Mouse (Mus musculus) gastrocnemius, adult 8-10 months (tissue): ENCODE results near the gene Tnfsf13b. TPM values are rescaled to one million over a fixed set of nuclear protein-coding genes. Genes with fewer than 3 reads are reported as not detected.

Experiments
- DNase-seq, 2 experiments: peaks; one replicate each; pipeline ENCODE4 v3.0.0; 2022; ENCODE audit warnings: low spot score in 2 of 2
- total RNA-seq, 4 experiments: library from RNA; stranded (reverse); gene quantifications; 2 replicates each; pipeline ENCODE4 v1.2.4; 2022

Tnfsf13b gene
- total RNA-seq, 4 experiments from 2014 or later, result 0.47 to 1.0 (median 0.83) TPM

DNA sequence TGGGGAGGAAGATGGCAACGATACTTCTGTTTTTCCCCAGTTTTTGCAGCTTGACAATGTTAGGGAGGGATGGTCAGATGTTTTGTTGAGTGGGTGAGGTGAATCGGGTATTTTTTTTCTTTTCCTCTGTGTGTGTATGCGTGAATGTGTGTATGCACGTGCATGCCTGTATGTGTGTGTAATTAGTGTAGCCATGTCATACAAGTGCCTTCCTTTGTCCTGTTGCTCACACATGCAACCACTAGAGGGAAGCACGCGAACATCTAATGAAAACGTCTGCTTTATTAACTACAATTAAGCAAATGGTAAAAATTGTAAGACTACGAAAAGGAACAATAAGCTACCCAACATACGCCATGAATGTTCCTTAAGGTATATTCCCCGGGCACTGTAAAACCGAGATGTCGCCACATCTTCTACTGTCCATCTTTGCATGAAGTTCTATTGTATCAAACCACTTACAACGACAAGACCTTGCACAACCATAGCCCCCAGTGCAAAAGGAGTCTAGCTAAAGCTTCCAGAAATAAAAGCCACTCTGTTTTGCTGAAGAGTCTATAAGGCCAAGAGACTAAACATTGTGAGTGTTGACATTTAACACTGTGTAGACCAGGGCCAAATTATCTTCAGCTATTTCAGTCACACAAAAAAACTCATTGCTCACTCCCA lies 37.7 kb downstream of the Tnfsf13b start:
- DNase-seq, result no peak

DNA sequence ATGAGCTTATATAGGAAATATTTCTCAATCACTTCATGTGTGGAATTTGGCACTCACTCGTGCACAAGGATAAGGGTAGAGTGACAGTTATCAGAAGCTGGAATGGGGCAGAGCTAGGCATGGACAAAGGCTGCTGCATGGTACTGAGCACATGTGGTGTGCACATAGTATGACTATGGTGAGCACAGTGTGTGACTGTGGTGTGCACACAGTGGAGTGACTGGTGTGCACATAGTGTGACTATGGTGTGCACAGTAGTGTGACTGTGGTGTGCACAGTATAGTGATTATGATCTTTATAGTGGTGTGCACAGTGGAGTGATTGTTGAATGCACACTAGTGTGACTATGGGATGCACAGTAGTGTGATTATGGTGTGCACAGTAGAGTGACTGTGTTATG lies 39.5 kb downstream of the Tnfsf13b start:
- no peak for DNase-seq

- DNase-seq, result no peak
Observed at GRCm38 (mm10) chr8:10049162-10049561, 42.9 kb downstream of the Tnfsf13b start.

DNA sequence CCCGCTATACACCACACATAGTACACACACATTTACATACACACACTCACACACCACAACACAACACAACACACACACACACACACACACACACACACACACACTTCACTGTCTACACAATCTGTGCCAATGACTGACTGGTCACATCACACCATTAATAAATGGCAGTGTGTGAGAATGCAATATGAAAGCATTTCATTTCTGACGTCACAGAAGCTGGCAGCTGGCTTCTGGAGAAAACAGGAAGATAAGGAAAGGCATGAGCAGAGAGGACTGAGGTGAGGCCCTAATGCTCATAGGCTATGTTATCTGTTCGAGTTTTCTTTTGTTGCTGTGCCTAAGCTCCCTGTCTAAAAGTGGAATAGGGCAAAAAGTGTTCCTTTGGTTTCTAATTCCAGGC lies 45.3 kb downstream of the Tnfsf13b start:
- no peak for DNase-seq

- no peak for DNase-seq
Observed at GRCm38 (mm10) chr8:10053571-10053990, 47.3 kb downstream of the Tnfsf13b start.

DNA sequence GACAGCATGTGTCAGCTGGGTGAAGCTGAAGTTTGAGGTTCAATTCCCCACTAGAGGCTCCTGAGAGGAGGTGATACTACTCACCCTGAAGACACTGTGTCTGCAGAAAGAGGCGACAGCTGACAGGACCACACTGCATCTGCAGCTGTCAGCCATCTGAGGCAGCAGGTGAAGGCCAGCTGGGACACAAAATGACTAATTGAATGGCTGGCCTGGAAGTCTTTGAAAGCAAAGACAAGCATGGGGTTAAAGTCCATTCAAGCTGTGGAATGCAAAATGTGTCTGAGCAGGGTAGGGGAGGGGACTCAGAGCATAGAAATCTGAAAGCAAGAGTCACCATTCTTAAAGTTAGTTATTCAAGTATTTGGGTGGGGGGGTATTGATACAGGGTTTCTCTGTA lies 54.7 kb downstream of the Tnfsf13b start:
- no peak for DNase-seq

DNA sequence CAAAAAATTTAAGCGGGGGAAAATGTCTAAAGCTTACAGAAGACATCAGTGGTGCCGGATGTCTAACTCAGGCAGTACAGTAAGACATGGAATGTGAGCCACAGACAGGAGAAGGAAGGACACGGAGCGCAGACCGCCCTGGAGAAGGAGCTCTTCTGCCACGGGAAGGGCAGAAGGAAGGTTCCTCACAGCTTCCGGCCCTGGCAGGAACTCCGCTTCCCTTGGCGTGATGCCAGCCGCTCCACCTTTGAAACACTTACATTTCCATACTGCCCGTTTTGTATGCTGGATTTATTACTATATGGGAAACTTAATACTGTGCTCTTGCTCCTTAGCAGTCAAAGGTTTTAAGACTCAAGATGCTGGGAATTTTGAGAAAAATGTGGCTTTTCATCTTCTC lies 60.6 kb downstream of the Tnfsf13b start:
- DNase-seq, result no peak

DNA sequence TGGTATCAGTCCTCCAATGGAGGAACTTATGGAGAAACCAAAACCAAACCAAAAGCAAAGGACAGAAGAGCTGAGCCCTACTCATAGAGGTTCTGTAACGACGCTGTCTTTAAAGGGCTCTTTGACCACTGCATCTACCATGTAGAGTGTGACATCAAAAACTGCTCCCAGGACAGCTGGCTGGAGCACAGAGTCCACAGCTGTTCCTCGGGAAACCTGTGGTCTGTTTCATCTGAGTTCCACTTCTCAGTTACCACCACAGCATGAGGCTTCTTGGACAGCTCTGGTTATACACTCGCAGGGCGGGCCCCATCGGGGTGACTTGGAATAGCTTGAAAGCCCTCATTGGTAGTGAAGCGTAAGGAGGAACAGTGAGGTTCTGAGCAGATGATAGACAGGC lies 61.5 kb downstream of the Tnfsf13b start:
- no peak for DNase-seq

GRCm38 (mm10) chr8:10072347-10072746 lies 66.1 kb downstream of the Tnfsf13b start:
- DNase-seq, result no peak

Other genes with a start within 250 kb of the Tnfsf13b start
- under 1 TPM in 1 of 4 experiments, not detected in 3; 0.19 TPM for gene Fam155a, start 235.3 kb upstream of the Tnfsf13b start, total RNA-seq
- not detected for gene Gm10217, start 142.2 kb upstream of the Tnfsf13b start, total RNA-seq
- 1 to 10 TPM; 4.6 to 6.1 (median 5.1) TPM for gene Lig4, start 28.8 kb upstream of the Tnfsf13b start, total RNA-seq
- gene Abhd13, start 28.8 kb upstream of the Tnfsf13b start, total RNA-seq, result 1 to 10 TPM; 6.2 to 7.4 (median 6.8) TPM
- gene Myo16, start 147.4 kb downstream of the Tnfsf13b start, total RNA-seq, result under 1 TPM in 2 of 4 experiments, not detected in 2; 0.04 to 0.17 TPM